Mouse (Mus musculus): ENCODE measurements around the gene Fsip1. TPM values are rescaled to one million over a fixed set of nuclear protein-coding genes. Genes with fewer than 3 reads are reported as not detected.

Fsip1 gene
- polyA plus RNA-seq, 1 experiment from 2014 or later: 2.8 TPM

DNA sequence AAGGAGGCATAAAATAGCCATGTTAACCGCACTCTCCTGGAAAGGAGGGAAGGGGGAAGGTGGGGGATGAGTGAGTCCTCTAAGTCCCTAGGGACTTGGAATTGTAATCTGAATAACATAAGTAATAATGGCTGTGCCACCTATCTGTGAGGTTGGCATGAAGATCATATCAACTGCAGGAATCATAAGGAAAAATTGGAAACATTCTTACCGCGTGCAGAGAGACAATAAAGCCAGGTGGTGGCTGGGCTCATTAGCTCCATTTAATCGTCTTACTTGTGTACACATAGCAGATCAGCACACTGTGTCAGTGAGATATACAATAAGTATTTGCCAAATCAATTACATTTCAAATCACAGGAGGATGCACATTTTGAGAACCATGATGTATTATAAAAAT, 52.1 kb downstream of the Fsip1 start:
- DNase-seq (ENCODE audit: low spot score, missing footprints) (no peak), ATAC-seq (ENCODE audit: low FRiP score) (no peak)
- 58% methylated on average over 4 of the region's 4 CpGs for WGBS
- no peaks in the 10 kb centered on the region for H3K36me3 ChIP-seq (ENCODE audit: control insufficient read depth, insufficient read depth, low read length)
- no peak overlapping the region for H3K4me2 ChIP-seq
- no peaks in the 10 kb centered on the region for H3K9me3 ChIP-seq (ENCODE audit: control insufficient read depth, low read length)
- H3K9ac ChIP-seq (ENCODE audit: low read length): no peak overlapping the region
- H3K27me3 ChIP-seq (ENCODE audit: control insufficient read depth, insufficient read depth, low read length): peaks cover 2% of the 10 kb centered on the region; the same call in 1 of the 2 replicates
- H3K4me3 ChIP-seq (ENCODE audit: low read depth, low read length): no peak overlapping the region
- peaks cover 31% of the 10 kb centered on the region for H3K4me1 ChIP-seq (ENCODE audit: control insufficient read depth, insufficient read depth, low read length)
- H3K27ac ChIP-seq (ENCODE audit: low read depth, low read length): peak overlapping the region; percentile 81

DNA sequence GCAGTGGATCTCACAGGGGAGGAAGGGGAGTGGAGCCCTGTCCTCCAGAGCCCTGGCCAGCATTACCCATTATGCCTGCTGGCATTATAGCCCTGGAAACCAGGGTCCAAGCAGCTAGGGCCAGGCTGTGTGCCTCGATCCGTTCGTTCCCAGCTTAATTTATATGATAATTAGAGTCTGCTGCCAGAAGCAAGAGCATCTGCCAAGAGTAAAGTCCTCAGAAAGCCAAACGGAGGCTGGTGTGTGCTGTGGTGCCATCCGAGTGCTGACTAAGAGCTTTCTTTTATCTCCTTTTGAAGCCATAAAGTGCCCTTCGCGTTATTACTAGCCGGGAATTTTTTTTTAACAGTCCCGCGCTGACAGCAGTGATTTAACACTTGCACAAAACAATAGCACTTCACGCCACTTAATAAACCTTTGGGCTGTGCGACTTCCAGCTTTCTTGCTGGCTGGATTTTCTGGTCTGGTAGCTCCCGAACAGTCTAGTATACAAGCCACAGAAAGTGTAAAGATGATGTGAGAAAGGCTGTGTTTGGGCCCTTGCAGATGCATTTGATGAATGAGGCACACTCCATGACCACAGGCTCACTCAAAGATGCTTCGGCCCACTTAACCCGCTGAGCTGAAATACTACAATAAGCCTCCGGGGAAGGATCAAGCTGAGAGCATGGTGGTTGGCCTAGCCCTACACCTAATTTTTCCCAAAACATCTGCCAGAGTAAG, 52.9 kb downstream of the Fsip1 start:
- peaks cover 2% of the 10 kb centered on the region; the same call in 1 of the 2 replicates for H3K27me3 ChIP-seq (ENCODE audit: control insufficient read depth, insufficient read depth, low read length)
- peak overlapping the region; percentile 81 for H3K27ac ChIP-seq (ENCODE audit: low read depth, low read length)
- no peaks in the 10 kb centered on the region for H3K36me3 ChIP-seq (ENCODE audit: control insufficient read depth, insufficient read depth, low read length)
- peak overlapping the region; percentile 36 for H3K4me2 ChIP-seq
- peak; percentile 95 for DNase-seq (ENCODE audit: low spot score, missing footprints)
- peaks cover 31% of the 10 kb centered on the region for H3K4me1 ChIP-seq (ENCODE audit: control insufficient read depth, insufficient read depth, low read length)
- no peak overlapping the region for H3K4me3 ChIP-seq (ENCODE audit: low read depth, low read length)
- no peaks in the 10 kb centered on the region for H3K9me3 ChIP-seq (ENCODE audit: control insufficient read depth, low read length)
- H3K9ac ChIP-seq (ENCODE audit: low read length): peak overlapping the region; percentile 33; the same call in 1 of the 2 replicates
- ATAC-seq (ENCODE audit: low FRiP score): peak; percentile 78
- WGBS: 7% methylated on average over 16 of the region's 16 CpGs

DNA sequence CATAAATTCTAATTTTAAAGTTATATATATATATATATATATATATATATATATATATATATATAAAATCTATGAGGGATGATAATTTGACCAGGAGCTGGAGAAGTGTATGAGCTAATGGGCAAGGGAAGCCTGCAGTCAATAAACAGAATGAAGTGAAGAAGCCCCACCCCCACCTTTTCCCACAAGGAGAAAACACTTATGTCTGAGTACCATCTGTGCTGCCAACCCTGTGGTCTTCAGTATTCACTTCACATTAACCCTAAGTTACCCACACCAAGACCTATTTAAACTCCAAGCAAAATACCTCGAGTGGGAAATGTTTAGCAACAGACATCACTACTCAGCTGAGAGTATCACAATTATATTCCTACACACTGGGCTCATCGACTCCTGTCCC, 53.8 kb downstream of the Fsip1 start:
- DNase-seq (ENCODE audit: low spot score, missing footprints): peak; percentile 88
- peaks cover 2% of the 10 kb centered on the region; the same call in 1 of the 2 replicates for H3K27me3 ChIP-seq (ENCODE audit: control insufficient read depth, insufficient read depth, low read length)
- no peaks in the 10 kb centered on the region for H3K9me3 ChIP-seq (ENCODE audit: control insufficient read depth, low read length)
- 0 out of 2 replicates have a peak overlapping the region, but pooled peaks have one; percentile 36 for H3K4me2 ChIP-seq
- no peaks in the 10 kb centered on the region for H3K36me3 ChIP-seq (ENCODE audit: control insufficient read depth, insufficient read depth, low read length)
- no peak overlapping the region for H3K9ac ChIP-seq (ENCODE audit: low read length)
- ATAC-seq (ENCODE audit: low FRiP score): no peak
- 58% methylated on average over 2 of the region's 2 CpGs for WGBS
- H3K27ac ChIP-seq (ENCODE audit: low read depth, low read length): no peak overlapping the region; the same call in 1 of the 2 replicates
- peaks cover 31% of the 10 kb centered on the region for H3K4me1 ChIP-seq (ENCODE audit: control insufficient read depth, insufficient read depth, low read length)
- no peak overlapping the region for H3K4me3 ChIP-seq (ENCODE audit: low read depth, low read length)

DNA sequence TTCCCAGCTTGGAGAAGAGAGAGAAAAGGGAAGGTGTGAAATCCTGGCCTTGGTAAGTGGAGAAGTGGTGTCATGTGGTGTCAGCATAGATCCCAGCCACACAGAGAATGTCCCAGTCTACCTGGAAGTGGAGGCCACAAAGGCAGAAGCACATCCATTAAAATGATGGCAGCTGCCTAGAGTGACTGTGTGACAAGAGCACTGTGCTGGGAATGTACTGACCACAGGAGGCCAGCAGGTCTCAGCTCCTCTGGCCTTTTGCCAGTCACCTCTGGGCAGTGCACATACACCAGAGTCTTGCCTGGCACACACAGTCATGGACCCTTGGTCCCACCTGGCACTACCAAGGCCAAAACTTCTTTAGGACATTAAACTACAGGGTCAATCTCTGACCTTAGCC, 54.8 kb downstream of the Fsip1 start:
- Histone ChIP-seq H3K4me1 (ENCODE audit: control insufficient read depth, insufficient read depth, low read length) (peaks cover 31% of the 10 kb centered on the region), H3K27me3 (ENCODE audit: control insufficient read depth, insufficient read depth, low read length) (peaks cover 2% of the 10 kb centered on the region; the same call in 1 of the 2 replicates), H3K9ac (ENCODE audit: low read length) (no peak overlapping the region), H3K4me2 (no peak overlapping the region), H3K27ac (ENCODE audit: low read depth, low read length) (no peak overlapping the region), H3K9me3 (ENCODE audit: control insufficient read depth, low read length) (no peaks in the 10 kb centered on the region), H3K36me3 (ENCODE audit: control insufficient read depth, insufficient read depth, low read length) (no peaks in the 10 kb centered on the region), H3K4me3 (ENCODE audit: low read depth, low read length) (no peak overlapping the region)
- ATAC-seq (ENCODE audit: low FRiP score) (no peak), DNase-seq (ENCODE audit: low spot score, missing footprints) (peak; percentile 53)

DNA sequence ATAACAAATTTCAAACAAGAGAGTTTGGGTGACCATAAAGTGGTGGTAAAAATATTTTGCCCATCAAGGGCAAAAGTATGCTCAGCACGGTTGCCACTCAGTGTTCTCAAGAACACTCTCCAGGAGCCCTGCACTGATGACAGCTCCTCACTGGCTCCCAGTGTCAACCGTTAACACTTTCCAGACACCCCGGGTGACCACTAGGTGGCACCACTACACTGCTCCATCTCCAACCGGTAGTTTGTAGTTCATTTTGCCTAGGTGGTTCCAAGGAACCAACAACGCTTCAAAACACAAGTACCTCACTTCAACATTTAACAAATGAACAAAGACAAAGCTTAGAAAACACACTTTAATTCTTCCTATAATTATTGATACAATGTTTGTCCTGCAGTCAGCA, 56.9 kb downstream of the Fsip1 start:
- peak; percentile 41; the same call in 1 of the 2 replicates for ATAC-seq (ENCODE audit: low FRiP score)
- no peak overlapping the region for H3K27ac ChIP-seq (ENCODE audit: low read depth, low read length)

DNA sequence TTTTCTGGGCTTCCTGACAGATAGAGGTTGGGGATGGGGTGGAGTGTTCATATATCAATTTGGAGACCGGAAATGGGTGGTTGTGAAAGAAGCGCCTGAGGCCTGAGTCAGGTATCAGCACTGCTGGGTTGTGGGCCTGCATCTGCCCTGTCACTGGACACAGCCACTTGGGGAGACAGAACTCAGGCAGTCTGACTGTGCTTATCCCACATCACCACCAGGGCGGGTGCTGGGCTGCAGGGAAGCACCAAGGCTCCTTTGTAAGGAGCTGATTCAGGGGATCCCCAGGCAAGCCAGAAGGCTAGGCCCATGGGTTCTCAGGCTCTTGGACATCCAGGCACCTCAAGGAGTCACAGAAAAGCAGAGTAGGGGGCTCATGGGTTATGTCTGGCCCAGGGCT, 59.8 kb downstream of the Fsip1 start:
- Histone ChIP-seq H3K4me2 (no peak overlapping the region), H3K27me3 (ENCODE audit: control insufficient read depth, insufficient read depth, low read length) (peaks cover under 1% of the 10 kb centered on the region; the same call in 1 of the 2 replicates), H3K9ac (ENCODE audit: low read length) (no peak overlapping the region), H3K4me1 (ENCODE audit: control insufficient read depth, insufficient read depth, low read length) (no peaks in the 10 kb centered on the region), H3K36me3 (ENCODE audit: control insufficient read depth, insufficient read depth, low read length) (no peaks in the 10 kb centered on the region), H3K9me3 (ENCODE audit: control insufficient read depth, low read length) (no peaks in the 10 kb centered on the region), H3K27ac (ENCODE audit: low read depth, low read length) (no peak overlapping the region), H3K4me3 (ENCODE audit: low read depth, low read length) (no peak overlapping the region)
- DNase-seq (ENCODE audit: low spot score, missing footprints) (peak; percentile 47), ATAC-seq (ENCODE audit: low FRiP score) (no peak)
- 74% methylated on average over 3 of the region's 3 CpGs for WGBS

More for the DNA sequence above, 56.9 kb downstream of the Fsip1 start:
- no peak overlapping the region for H3K9ac ChIP-seq (ENCODE audit: low read length)
- peaks cover 2% of the 10 kb centered on the region; the same call in 1 of the 2 replicates for H3K27me3 ChIP-seq (ENCODE audit: control insufficient read depth, insufficient read depth, low read length)
- WGBS: 7% methylated on average over 5 of the region's 5 CpGs
- no peaks in the 10 kb centered on the region for H3K9me3 ChIP-seq (ENCODE audit: control insufficient read depth, low read length)
- DNase-seq (ENCODE audit: low spot score, missing footprints): peak; percentile 95
- H3K4me3 ChIP-seq (ENCODE audit: low read depth, low read length): no peak overlapping the region
- H3K36me3 ChIP-seq (ENCODE audit: control insufficient read depth, insufficient read depth, low read length): no peaks in the 10 kb centered on the region
- H3K4me1 ChIP-seq (ENCODE audit: control insufficient read depth, insufficient read depth, low read length): peaks cover 22% of the 10 kb centered on the region
- no peak overlapping the region for H3K4me2 ChIP-seq

DNA sequence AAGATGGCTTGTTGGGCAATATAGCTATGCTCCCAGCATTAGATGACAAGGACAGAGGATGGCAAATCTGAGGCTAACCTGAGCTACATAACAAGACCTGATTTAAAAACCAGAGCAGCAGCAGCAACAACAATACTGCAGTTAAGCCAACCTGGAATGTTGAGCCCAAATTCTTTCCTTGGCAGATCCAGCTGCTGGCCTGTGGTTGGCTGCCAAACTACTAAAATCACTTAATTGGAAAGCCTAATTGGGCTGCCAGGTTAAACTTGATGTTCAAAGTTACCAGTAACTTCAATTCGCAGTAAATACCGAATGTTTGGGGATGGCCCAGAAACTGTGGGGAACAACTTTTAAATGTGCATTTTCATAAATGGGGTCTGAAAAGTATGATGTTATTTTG, 74.6 kb downstream of the Fsip1 start:
- ATAC-seq (ENCODE audit: low FRiP score): no peak
- H3K9me3 ChIP-seq (ENCODE audit: control insufficient read depth, low read length): no peaks in the 10 kb centered on the region
- no peaks in the 10 kb centered on the region for H3K36me3 ChIP-seq (ENCODE audit: control insufficient read depth, insufficient read depth, low read length)

DNA sequence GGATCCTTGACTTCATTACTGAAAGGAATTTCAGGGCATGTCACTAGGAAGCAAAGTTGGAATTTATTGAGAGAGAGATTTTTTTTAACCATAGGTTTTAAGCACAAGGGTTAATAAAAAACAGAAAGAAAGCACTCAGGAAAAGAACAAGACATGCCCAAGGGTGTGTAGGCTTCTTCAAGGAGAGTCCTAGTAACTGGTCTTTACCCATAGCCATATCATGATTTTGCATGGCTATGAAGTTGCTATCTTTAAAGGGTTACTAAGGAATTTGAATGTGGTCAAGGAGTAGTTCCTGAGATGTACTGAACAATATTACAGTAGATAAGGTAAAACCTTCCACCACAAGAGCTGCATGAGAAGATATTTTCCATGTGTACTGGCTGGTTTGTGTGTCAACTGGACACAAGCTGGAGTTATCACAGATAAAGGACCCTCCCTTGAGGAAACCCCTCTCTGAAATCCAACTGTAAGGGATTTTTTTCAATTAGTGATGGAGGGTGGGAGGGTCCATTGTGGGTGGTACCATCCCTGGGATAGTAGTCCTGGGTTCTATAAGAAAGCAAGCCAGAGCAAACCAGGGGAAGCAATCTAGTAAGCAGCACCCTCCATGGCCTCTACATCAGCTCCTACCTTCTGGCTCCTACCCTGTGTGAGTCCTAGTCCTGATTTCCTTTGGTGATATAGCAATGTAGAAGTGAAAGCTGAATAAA, 76.7 kb downstream of the Fsip1 start:
- H3K36me3 ChIP-seq (ENCODE audit: control insufficient read depth, insufficient read depth, low read length): no peaks in the 10 kb centered on the region
- peak; percentile 80 for DNase-seq (ENCODE audit: low spot score, missing footprints)
- peak; percentile 57 for ATAC-seq (ENCODE audit: low FRiP score)
- peak overlapping the region; percentile 41 for H3K4me2 ChIP-seq
- no peak overlapping the region for H3K9ac ChIP-seq (ENCODE audit: low read length)
- no peaks in the 10 kb centered on the region for H3K9me3 ChIP-seq (ENCODE audit: control insufficient read depth, low read length)
- no peaks in the 10 kb centered on the region for H3K27me3 ChIP-seq (ENCODE audit: control insufficient read depth, insufficient read depth, low read length)
- no peak overlapping the region; the same call in 1 of the 2 replicates for H3K27ac ChIP-seq (ENCODE audit: low read depth, low read length)
- peaks cover 4% of the 10 kb centered on the region for H3K4me1 ChIP-seq (ENCODE audit: control insufficient read depth, insufficient read depth, low read length)
- peak overlapping the region; percentile 18; the same call in 1 of the 2 replicates for H3K4me3 ChIP-seq (ENCODE audit: low read depth, low read length)

More for the DNA sequence above, 74.6 kb downstream of the Fsip1 start:
- H3K4me2 ChIP-seq: no peak overlapping the region
- peaks cover 4% of the 10 kb centered on the region for H3K4me1 ChIP-seq (ENCODE audit: control insufficient read depth, insufficient read depth, low read length)
- H3K4me3 ChIP-seq (ENCODE audit: low read depth, low read length): no peak overlapping the region
- no peak for DNase-seq (ENCODE audit: low spot score, missing footprints)
- H3K9ac ChIP-seq (ENCODE audit: low read length): no peak overlapping the region
- H3K27ac ChIP-seq (ENCODE audit: low read depth, low read length): no peak overlapping the region
- WGBS: 87% methylated on average over 2 of the region's 2 CpGs
- H3K27me3 ChIP-seq (ENCODE audit: control insufficient read depth, insufficient read depth, low read length): no peaks in the 10 kb centered on the region

DNA sequence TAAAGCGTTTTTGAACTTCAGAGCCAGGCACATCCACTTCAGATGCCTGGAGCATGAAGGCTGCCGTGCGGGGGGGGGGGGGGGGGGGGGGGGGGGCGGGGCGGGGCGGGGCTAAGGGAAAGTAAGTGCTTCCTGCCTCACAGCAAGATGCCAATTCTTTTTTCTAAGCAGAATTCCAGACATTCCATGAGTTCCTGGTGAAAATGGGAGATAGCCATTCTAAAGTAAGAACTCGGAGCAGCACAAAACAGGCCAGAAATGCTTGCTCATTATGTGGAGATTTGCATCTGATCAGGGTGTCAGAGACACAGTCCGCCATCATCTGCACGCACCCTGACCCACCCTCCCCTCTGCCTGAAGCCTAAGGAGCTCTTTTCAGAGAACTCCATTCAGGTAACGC, 77.3 kb downstream of the Fsip1 start:
- Histone ChIP-seq H3K4me3 (ENCODE audit: low read depth, low read length) (peak overlapping the region; percentile 18; the same call in 1 of the 2 replicates), H3K4me2 (peak overlapping the region; percentile 41), H3K27ac (ENCODE audit: low read depth, low read length) (no peak overlapping the region; the same call in 1 of the 2 replicates), H3K27me3 (ENCODE audit: control insufficient read depth, insufficient read depth, low read length) (no peaks in the 10 kb centered on the region), H3K9me3 (ENCODE audit: control insufficient read depth, low read length) (no peaks in the 10 kb centered on the region), H3K9ac (ENCODE audit: low read length) (no peak overlapping the region), H3K4me1 (ENCODE audit: control insufficient read depth, insufficient read depth, low read length) (peaks cover 6% of the 10 kb centered on the region), H3K36me3 (ENCODE audit: control insufficient read depth, insufficient read depth, low read length) (no peaks in the 10 kb centered on the region)
- WGBS: 2% methylated on average over 5 of the region's 10 CpGs
- ATAC-seq (ENCODE audit: low FRiP score) (peak; percentile 89), DNase-seq (ENCODE audit: low spot score, missing footprints) (peak; percentile 88)

All from midbrain, embryonic 11.5 days (tissue).